In the genomic region with DNA sequence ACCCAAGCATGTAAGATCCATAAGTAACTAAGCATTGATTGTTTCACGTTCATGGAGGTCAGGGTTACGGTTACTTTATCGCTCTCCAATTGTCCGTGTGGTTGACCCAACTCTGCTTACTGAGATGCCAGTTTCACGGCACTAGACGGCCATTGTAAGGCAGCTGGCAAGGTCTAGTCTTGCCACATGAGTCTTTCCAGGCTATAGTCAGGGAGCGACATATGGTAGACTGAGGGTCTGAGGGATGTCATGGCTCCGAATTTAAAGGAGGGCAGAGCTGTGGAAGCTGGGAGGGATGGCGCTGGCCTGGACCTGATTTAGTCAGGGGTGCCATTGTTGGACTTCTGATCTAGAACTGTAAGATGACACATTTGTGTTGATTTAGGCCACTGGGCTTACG, we compare ENCODE assay signal across 20 mouse cellular contexts.
"Had no signal": no experiment of that assay in that cellular context is flagged by ENCODE, and none has a peak within 500 bp of the region (broad histone marks: within the 10 kb centered on the region; RNA-seq: fewer than 3 reads in every experiment).

No protein-coding gene starts in this region.

- H3K27me3 ChIP-seq: heart, embryonic 12.5 days; heart, embryonic 13.5 days; heart, embryonic 15.5 days; hindbrain, embryonic 12.5 days; hindbrain, embryonic 13.5 days; intestine, embryonic 15.5 days; kidney, embryonic 15.5 days had no signal

- DNase-seq: kidney, adult 11 months; layer of hippocampus, adult 9-11 months had no signal

- ATAC-seq: hindbrain, embryonic 16.5 days; hindbrain, postnatal 0 days; inflammation-experienced regulatory T-cells, adult 6 months; intestine, postnatal 0 days had no signal

- H3K27ac ChIP-seq: heart, embryonic 10.5 days; hindbrain, embryonic 10.5 days; hindbrain, embryonic 12.5 days; hindbrain, embryonic 13.5 days; hindbrain, embryonic 14.5 days; hindbrain, embryonic 15.5 days; hindbrain, postnatal 0 days; intestine, embryonic 15.5 days; kidney, embryonic 15.5 days; kidney, postnatal 0 days; layer of hippocampus, adult 2 months; left cerebral cortex, adult 2 months had no signal

- H3K9ac ChIP-seq: heart, embryonic 12.5 days; heart, embryonic 15.5 days; hindbrain, embryonic 12.5 days; hindbrain, embryonic 13.5 days; hindbrain, embryonic 14.5 days; hindbrain, embryonic 15.5 days; intestine, embryonic 15.5 days; kidney, embryonic 15.5 days had no signal

- H3K36me3 ChIP-seq: heart, embryonic 10.5 days; heart, embryonic 12.5 days; heart, embryonic 13.5 days; heart, embryonic 15.5 days; hindbrain, embryonic 10.5 days; hindbrain, embryonic 12.5 days; hindbrain, embryonic 13.5 days; hindbrain, embryonic 15.5 days; intestine, embryonic 15.5 days; kidney, embryonic 15.5 days had no signal

- H3K9me3 ChIP-seq: heart, embryonic 10.5 days; heart, embryonic 15.5 days; hindbrain, embryonic 10.5 days; hindbrain, embryonic 12.5 days; hindbrain, embryonic 13.5 days; hindbrain, embryonic 15.5 days; intestine, embryonic 15.5 days; kidney, embryonic 15.5 days had no signal

- H3K4me1 ChIP-seq: hindbrain, embryonic 12.5 days; hindbrain, embryonic 13.5 days; hindbrain, embryonic 15.5 days; intestine, embryonic 15.5 days had no signal

- H3K4me3 ChIP-seq: heart, embryonic 10.5 days; heart, embryonic 12.5 days; heart, embryonic 13.5 days; heart, embryonic 15.5 days; hindbrain, embryonic 10.5 days; hindbrain, embryonic 12.5 days; hindbrain, embryonic 13.5 days; hindbrain, embryonic 15.5 days; intestine, embryonic 15.5 days; kidney, embryonic 15.5 days; layer of hippocampus, adult 2 months; left cerebral cortex, adult 2 months had no signal

- H3K4me2 ChIP-seq: hindbrain, embryonic 12.5 days; hindbrain, embryonic 13.5 days; hindbrain, embryonic 14.5 days; hindbrain, embryonic 15.5 days; intestine, embryonic 15.5 days; kidney, embryonic 15.5 days had no signal
